Mouse (Mus musculus) neural tube, embryonic 12.5 days (tissue): ENCODE data around the gene Med13. TPM values are rescaled to one million over a fixed set of nuclear protein-coding genes. Genes with fewer than 3 reads are reported as not detected.

Experiments
- ATAC-seq: fragments of 200-750 bp; cut with Nextera tagmentation; 2 replicates; pipeline ENCODE4 v1.8.0; 2017; ENCODE audit warnings: low read depth, mild to moderate bottlenecking, moderate TSS enrichment, moderate library complexity; ENCODE audit not compliant: low FRiP score
- H3K27ac ChIP-seq: fragments of 300-500 bp; sonication (generic); 2 replicates; pipeline ENCODE4 v1.5.1; 2016
- H3K27me3 ChIP-seq: fragments of 300-500 bp; sonication (generic); replicated peaks from 2 replicates; pipeline ENCODE4 v1.6.1; 2016; ENCODE audit warnings: mild to moderate bottlenecking
- H3K36me3 ChIP-seq: fragments of 300-500 bp; sonication (generic); 2 replicates; pipeline ENCODE4 v1.6.1; 2016; ENCODE audit warnings: mild to moderate bottlenecking
- H3K4me1 ChIP-seq: fragments of 300-500 bp; sonication (generic); 2 replicates; pipeline ENCODE4 v1.6.1; 2016
- H3K4me2 ChIP-seq: fragments of 300-500 bp; sonication (generic); replicated peaks from 2 replicates; pipeline ENCODE4 v1.6.1; 2016; ENCODE audit warnings: mild to moderate bottlenecking
- H3K4me3 ChIP-seq: fragments of 300-500 bp; sonication (generic); 2 replicates; pipeline ENCODE4 v1.5.1; 2016
- H3K9ac ChIP-seq: fragments of 300-500 bp; sonication (generic); 2 replicates; pipeline ENCODE4 v1.6.1; 2016; ENCODE audit warnings: mild to moderate bottlenecking
- H3K9me3 ChIP-seq: fragments of 300-500 bp; sonication (generic); 2 replicates; pipeline ENCODE4 v1.6.1; 2016; ENCODE audit warnings: mild to moderate bottlenecking
- WGBS: fragments of 180-500 bp; shearing (Covaris S2); methylation state at CpG from one replicate; pipeline ENCODE4 v1.1.7; 2016; 5-methylcytosine and 5-hydroxymethylcytosine counted together
- polyA plus RNA-seq: library from polyadenylated mRNA; unstranded; fragments of >200 nt; fragmentation: Nextera tagmentation; extraction: Ambion mirVana; gene quantifications from 2 replicates; pipeline ENCODE4 v1.2.1, GENCODE M21; 2016

Gene Med13
- polyA plus RNA-seq, 1 experiment from 2014 or later, result 10.0 TPM

DNA sequence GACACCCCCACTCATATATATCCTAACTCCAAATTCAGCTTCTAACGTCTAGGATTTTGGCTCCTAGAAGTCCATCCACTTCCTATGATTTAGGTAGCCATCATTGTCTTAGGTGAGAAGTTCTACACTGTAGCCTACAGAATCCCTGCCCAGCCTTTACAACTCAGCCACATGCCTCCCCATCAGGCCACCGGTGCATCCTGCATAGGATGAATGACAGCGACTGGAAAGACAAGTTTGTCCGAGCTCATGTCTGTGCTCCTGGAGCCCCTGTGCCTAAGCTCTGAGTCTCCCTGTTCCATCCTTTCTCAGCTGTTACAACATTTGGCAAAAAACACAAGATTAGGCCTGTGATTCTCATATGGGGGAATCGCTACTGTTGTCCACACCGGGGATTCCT, 17.7 kb upstream of the Med13 start:
- no peak overlapping the region for H3K4me3 ChIP-seq
- WGBS, result 90% methylated on average over 6 of the region's 6 CpGs
- no peak overlapping the region for H3K27ac ChIP-seq
- no peak overlapping the region for H3K4me2 ChIP-seq
- no peak for ATAC-seq
- no peak overlapping the region for H3K9ac ChIP-seq
- no peaks in the 10 kb centered on the region for H3K36me3 ChIP-seq
- no peaks in the 10 kb centered on the region for H3K4me1 ChIP-seq
- H3K27me3 ChIP-seq, result no peaks in the 10 kb centered on the region
- H3K9me3 ChIP-seq, result no peaks in the 10 kb centered on the region

DNA sequence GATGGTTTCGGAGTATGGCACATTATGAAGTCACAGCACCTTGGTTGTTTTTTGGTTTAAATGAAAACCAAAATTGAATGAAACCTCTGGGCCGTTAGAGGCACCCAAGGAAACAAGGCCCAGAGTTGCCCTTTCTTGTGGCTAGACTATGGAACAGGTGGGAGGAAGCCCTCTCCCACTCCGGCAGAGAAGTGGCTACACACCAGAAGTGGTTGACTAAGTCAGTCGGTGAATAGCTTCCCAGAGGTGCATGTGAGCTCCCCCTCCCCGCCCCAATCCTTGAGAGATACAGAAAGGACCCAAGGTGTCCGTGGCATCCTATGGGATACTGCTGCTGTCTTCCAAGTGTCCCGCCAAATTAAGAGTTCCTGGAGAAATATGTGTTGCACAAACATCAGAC, 13.9 kb upstream of the Med13 start:
- Histone ChIP-seq H3K4me1 (no peaks in the 10 kb centered on the region), H3K4me3 (no peak overlapping the region), H3K9ac (no peak overlapping the region), H3K36me3 (no peaks in the 10 kb centered on the region), H3K27ac (no peak overlapping the region), H3K9me3 (no peaks in the 10 kb centered on the region), H3K4me2 (no peak overlapping the region), H3K27me3 (no peaks in the 10 kb centered on the region)
- WGBS, result 84% methylated on average over 7 of the region's 7 CpGs
- no peak for ATAC-seq

GRCm38 (mm10) chr11:86369860-86370259, 12.5 kb upstream of the Med13 start:
- no peak for ATAC-seq
- 92% methylated on average over 5 of the region's 5 CpGs for WGBS
- H3K4me3 ChIP-seq, result no peak overlapping the region
- no peaks in the 10 kb centered on the region for H3K36me3 ChIP-seq
- H3K27me3 ChIP-seq, result no peaks in the 10 kb centered on the region
- no peaks in the 10 kb centered on the region for H3K9me3 ChIP-seq
- no peak overlapping the region for H3K27ac ChIP-seq
- no peak overlapping the region for H3K4me2 ChIP-seq
- no peaks in the 10 kb centered on the region for H3K4me1 ChIP-seq
- H3K9ac ChIP-seq, result no peak overlapping the region

- Histone ChIP-seq H3K4me1 (no peaks in the 10 kb centered on the region), H3K27ac (no peak overlapping the region), H3K4me3 (no peak overlapping the region), H3K9me3 (no peaks in the 10 kb centered on the region), H3K9ac (no peak overlapping the region), H3K36me3 (no peaks in the 10 kb centered on the region), H3K27me3 (no peaks in the 10 kb centered on the region), H3K4me2 (no peak overlapping the region)
- ATAC-seq, result no peak
- WGBS, result 70% methylated on average over 5 of the region's 5 CpGs
Measured at GRCm38 (mm10) chr11:86369003-86369402, 11.6 kb upstream of the Med13 start.

DNA sequence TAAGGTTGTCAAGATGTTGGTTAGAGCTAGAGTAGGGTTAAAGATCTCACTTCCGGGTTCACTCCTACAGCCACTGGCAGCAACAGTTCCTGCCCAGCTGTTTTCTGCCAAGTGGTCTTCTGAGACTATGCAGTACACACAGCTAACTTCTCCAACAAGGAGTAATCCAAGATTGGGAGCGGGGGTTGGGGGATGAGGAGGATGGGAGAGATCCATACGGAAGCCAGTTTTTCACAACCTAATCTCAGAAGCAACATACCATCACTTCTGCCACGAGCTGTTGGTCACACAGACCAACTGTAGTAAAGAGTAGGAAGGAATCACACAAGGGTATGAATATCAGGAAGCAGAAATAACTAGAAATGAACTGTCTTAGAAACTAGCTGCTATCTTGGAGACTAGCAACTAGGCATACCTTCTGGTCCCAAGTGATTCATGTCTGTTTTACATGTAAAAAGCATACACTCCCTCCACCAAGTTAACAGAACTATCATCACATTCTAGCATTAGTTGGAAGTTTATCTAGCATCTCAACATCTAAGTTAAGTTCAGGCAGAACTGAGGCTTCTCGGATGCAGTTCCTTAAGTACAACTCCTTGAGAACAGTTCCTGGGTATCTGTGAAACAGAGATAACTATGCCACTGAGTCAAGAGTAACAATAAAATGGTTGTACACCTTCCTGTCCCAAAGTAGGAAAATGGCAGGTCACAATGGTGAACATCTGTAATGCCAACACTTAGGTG, 7.5 kb upstream of the Med13 start:
- Histone ChIP-seq H3K4me3 (no peak overlapping the region), H3K27ac (no peak overlapping the region), H3K4me1 (no peaks in the 10 kb centered on the region), H3K9me3 (no peaks in the 10 kb centered on the region), H3K9ac (no peak overlapping the region), H3K36me3 (no peaks in the 10 kb centered on the region), H3K4me2 (no peak overlapping the region), H3K27me3 (no peaks in the 10 kb centered on the region)
- ATAC-seq, result no peak
- WGBS, result 87% methylated on average over 5 of the region's 5 CpGs

DNA sequence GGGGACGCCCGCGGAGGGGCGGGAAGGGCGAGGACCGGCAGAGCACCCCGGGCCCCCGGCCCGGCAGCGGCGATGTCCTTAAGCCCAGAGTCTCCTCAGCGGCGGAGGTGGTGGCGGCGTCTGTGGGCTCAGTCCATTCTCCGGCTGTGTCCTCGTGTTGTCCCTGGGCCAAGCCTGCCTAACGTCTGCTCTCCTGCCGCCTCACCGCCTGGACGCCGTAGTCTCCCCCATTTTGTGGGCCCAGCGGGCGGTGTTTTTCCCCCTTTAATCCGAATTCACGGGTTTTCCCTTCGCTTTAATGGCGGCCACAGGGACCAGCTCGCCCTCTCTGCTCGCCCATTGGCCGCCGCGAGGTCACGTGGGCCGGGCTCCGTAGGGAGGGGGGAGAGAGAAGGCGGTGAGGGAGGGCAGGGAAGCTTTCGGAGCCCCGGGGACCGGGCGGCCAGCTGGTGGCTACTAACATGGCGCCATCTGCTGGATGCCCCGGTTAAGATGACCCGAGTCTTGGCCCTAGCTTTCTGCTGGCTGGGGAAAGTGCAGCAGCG, 654 bp upstream of the Med13 start:
- WGBS, result 1% methylated on average over 44 of the region's 45 CpGs
- H3K27ac ChIP-seq, result peak overlapping the region; percentile 98
- H3K4me2 ChIP-seq, result peak overlapping the region; percentile 45
- H3K27me3 ChIP-seq, result no peaks in the 10 kb centered on the region
- peak overlapping the region; percentile 94 for H3K4me3 ChIP-seq
- H3K9ac ChIP-seq, result peak overlapping the region; percentile 96
- H3K9me3 ChIP-seq, result no peaks in the 10 kb centered on the region
- ATAC-seq, result peak; percentile 91
- H3K36me3 ChIP-seq, result no peaks in the 10 kb centered on the region; the same call in 1 of the 2 replicates
- H3K4me1 ChIP-seq, result peaks cover 22% of the 10 kb centered on the region

- WGBS, result 20% methylated on average over 13 of the region's 13 CpGs
- no peaks in the 10 kb centered on the region for H3K9me3 ChIP-seq
- H3K4me2 ChIP-seq, result peak overlapping the region; percentile 83
- no peak for ATAC-seq
- H3K4me1 ChIP-seq, result peaks cover 23% of the 10 kb centered on the region
- no peaks in the 10 kb centered on the region; the same call in 1 of the 2 replicates for H3K36me3 ChIP-seq
- H3K9ac ChIP-seq, result peak overlapping the region; percentile 96
- H3K27me3 ChIP-seq, result no peaks in the 10 kb centered on the region
- H3K27ac ChIP-seq, result no peak overlapping the region
- peak overlapping the region; percentile 94 for H3K4me3 ChIP-seq
Measured at GRCm38 (mm10) chr11:86356007-86356853, 1.2 kb downstream of the Med13 start.

DNA sequence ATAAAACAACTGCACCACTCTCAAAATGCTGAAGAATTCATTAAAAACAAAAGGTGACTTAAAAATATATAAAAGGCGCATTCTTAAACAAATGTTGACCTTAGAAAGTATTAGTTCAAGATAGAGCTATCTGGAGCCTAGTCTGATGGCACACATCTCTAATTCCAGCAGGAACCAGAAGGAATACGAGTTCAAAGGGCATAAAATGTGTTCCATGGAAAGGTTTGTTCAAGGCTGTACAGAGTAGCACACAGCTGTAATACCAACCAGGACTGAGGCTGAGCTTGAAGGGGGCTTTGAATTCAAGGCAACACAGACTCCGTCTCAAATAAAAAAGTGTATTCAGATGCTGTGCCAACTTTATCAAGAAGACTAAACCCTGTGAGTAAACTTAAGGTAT, 3.8 kb downstream of the Med13 start:
- no peaks in the 10 kb centered on the region for H3K27me3 ChIP-seq
- H3K4me1 ChIP-seq, result peaks cover 23% of the 10 kb centered on the region
- H3K4me2 ChIP-seq, result no peak overlapping the region
- no peak overlapping the region for H3K4me3 ChIP-seq
- no peak for ATAC-seq
- H3K36me3 ChIP-seq, result no peaks in the 10 kb centered on the region; the same call in 1 of the 2 replicates
- WGBS, result 79% methylated on average over 3 of the region's 3 CpGs
- no peak overlapping the region for H3K9ac ChIP-seq
- H3K9me3 ChIP-seq, result no peaks in the 10 kb centered on the region
- no peak overlapping the region for H3K27ac ChIP-seq

- Histone ChIP-seq H3K27ac (no peak overlapping the region), H3K4me2 (no peak overlapping the region; the same call in 1 of the 2 replicates), H3K4me1 (peaks cover 23% of the 10 kb centered on the region), H3K9me3 (no peaks in the 10 kb centered on the region), H3K9ac (no peak overlapping the region), H3K27me3 (no peaks in the 10 kb centered on the region), H3K36me3 (no peaks in the 10 kb centered on the region; the same call in 1 of the 2 replicates), H3K4me3 (no peak overlapping the region)
- no peak for ATAC-seq
- WGBS, result 50% methylated on average over 3 of the region's 3 CpGs
Measured at GRCm38 (mm10) chr11:86351766-86352315, 5.6 kb downstream of the Med13 start.

- Histone ChIP-seq H3K4me1 (peaks cover 16% of the 10 kb centered on the region), H3K4me2 (no peak overlapping the region), H3K9ac (no peak overlapping the region), H3K36me3 (peaks cover 4% of the 10 kb centered on the region; the same call in 1 of the 2 replicates), H3K4me3 (no peak overlapping the region), H3K9me3 (no peaks in the 10 kb centered on the region), H3K27ac (no peak overlapping the region), H3K27me3 (no peaks in the 10 kb centered on the region)
- WGBS, result 88% methylated on average over 1 of the region's 1 CpGs
- ATAC-seq, result no peak
Measured at GRCm38 (mm10) chr11:86350636-86351138, 6.7 kb downstream of the Med13 start.

GRCm38 (mm10) chr11:86349325-86349724, 8.1 kb downstream of the Med13 start:
- 78% methylated on average over 2 of the region's 2 CpGs for whole genome bisulfite sequencing
- Histone ChIP-seq H3K36me3 (peaks cover 12% of the 10 kb centered on the region), H3K9ac (no peak overlapping the region), H3K4me3 (no peak overlapping the region), H3K27me3 (no peaks in the 10 kb centered on the region), H3K27ac (no peak overlapping the region), H3K9me3 (no peaks in the 10 kb centered on the region), H3K4me1 (peaks cover 9% of the 10 kb centered on the region), H3K4me2 (no peak overlapping the region)
- no peak for ATAC-seq

GRCm38 (mm10) chr11:86348872-86349271, 8.5 kb downstream of the Med13 start:
- Histone ChIP-seq H3K27ac (no peak overlapping the region), H3K27me3 (no peaks in the 10 kb centered on the region), H3K36me3 (peaks cover 15% of the 10 kb centered on the region), H3K4me3 (no peak overlapping the region), H3K9me3 (no peaks in the 10 kb centered on the region), H3K4me2 (no peak overlapping the region), H3K9ac (no peak overlapping the region), H3K4me1 (peaks cover 7% of the 10 kb centered on the region)
- no peak for ATAC-seq
